Mouse (Mus musculus) kidney, embryonic 14.5 days (tissue): Measurements from ENCODE around the gene 3110001I22Rik. TPM values are rescaled to one million over a fixed set of nuclear protein-coding genes. Genes with fewer than 3 reads are reported as not detected.
"Not testable (repeated sequence)": the region's sequence is repeated elsewhere in the genome, so short reads cannot be mapped to it uniquely, and the experiment has no call there.

ENCODE experiments used
- ATAC-seq: fragments of 200-750 bp; cut with Nextera tagmentation; 2 replicates; pipeline ENCODE4 v1.8.0; 2017; ENCODE audit warnings: moderate number of reproducible peaks, mild to moderate bottlenecking, moderate TSS enrichment, moderate library complexity; ENCODE audit not compliant: low FRiP score, low TSS enrichment
- H3K27ac ChIP-seq: fragments of 300-500 bp; sonication (generic); 2 replicates; pipeline ENCODE4 v1.5.1; 2014; ENCODE audit warnings: low read depth, mild to moderate bottlenecking, low read length, moderate library complexity, mixed read lengths
- H3K27me3 ChIP-seq: fragments of 300-500 bp; sonication (generic); 2 replicates; pipeline ENCODE4 v1.6.1; 2014; ENCODE audit warnings: mild to moderate bottlenecking, low read length; ENCODE audit not compliant: control insufficient read depth, insufficient read depth
- H3K36me3 ChIP-seq: fragments of 300-500 bp; sonication (generic); 2 replicates; pipeline ENCODE4 v1.6.1; 2014; ENCODE audit warnings: low read length, mixed read lengths; ENCODE audit not compliant: control insufficient read depth, insufficient read depth
- H3K4me1 ChIP-seq: fragments of 300-500 bp; sonication (generic); 2 replicates; pipeline ENCODE4 v1.6.1; 2014; ENCODE audit warnings: low read length, mixed read lengths; ENCODE audit not compliant: control insufficient read depth, insufficient read depth
- H3K4me2 ChIP-seq: fragments of 300-500 bp; sonication (generic); replicated peaks from 2 replicates; pipeline ENCODE4 v1.6.1; 2014; ENCODE audit warnings: low read depth, mild to moderate bottlenecking, low read length
- H3K4me3 ChIP-seq: fragments of 300-500 bp; sonication (generic); 2 replicates; pipeline ENCODE4 v1.5.1; 2014; ENCODE audit warnings: mild to moderate bottlenecking, low read length
- H3K9ac ChIP-seq: fragments of 300-500 bp; sonication (generic); 2 replicates; pipeline ENCODE4 v1.6.1; 2014; ENCODE audit warnings: low read depth, mild to moderate bottlenecking, low read length, moderate library complexity
- H3K9me3 ChIP-seq: fragments of 300-500 bp; sonication (generic); 2 replicates; pipeline ENCODE4 v1.6.1; 2016; ENCODE audit warnings: low read length; ENCODE audit not compliant: control insufficient read depth
- WGBS: fragments of 180-500 bp; shearing (Covaris S2); extraction: QIAGEN DNeasy Blood & Tissue Kit; methylation state at CpG from one replicate; pipeline ENCODE4 v1.1.7; 2014; 5-methylcytosine and 5-hydroxymethylcytosine counted together
- polyA plus RNA-seq: library from polyadenylated mRNA; unstranded; fragments of >200 nt; fragmentation: Nextera tagmentation; extraction: Ambion mirVana; gene quantifications from 2 replicates; pipeline ENCODE4 v1.2.1, GENCODE M21; 2014

Gene 3110001I22Rik
- 6.9 and 7.3 TPM in 2 replicates for polyA plus RNA-seq

- peak within 1 kb of the TSS; percentile 75 for H3K4me2 ChIP-seq
- peaks cover 6% of the 10 kb centered on the region; the same call in 1 of the 2 replicates for H3K4me1 ChIP-seq
- under 1% methylated on average over 52 of the region's 54 CpGs for WGBS
- H3K9ac ChIP-seq, result peak within 1 kb of the TSS; percentile 79
- H3K27me3 ChIP-seq, result no peaks in the 10 kb centered on the region
- H3K36me3 ChIP-seq, result peaks cover 8% of the 10 kb centered on the region
- H3K9me3 ChIP-seq, result no peaks in the 10 kb centered on the region
- H3K27ac ChIP-seq, result peak within 1 kb of the TSS; percentile 88
- peak; percentile 92 for ATAC-seq
- peak within 1 kb of the TSS; percentile 97 for H3K4me3 ChIP-seq
These were observed at the start of gene 3110001I22Rik, which contains the start of gene Bfar for GRCm38 (mm10) chr16:13671685-13672385. Gene 3110001I22Rik (plus strand): TSS chr16:13671929. Gene Bfar (plus strand): TSS chr16:13671858.

- 52% methylated on average over 5 of the region's 5 CpGs for whole genome bisulfite sequencing
- ATAC-seq, result no peak
- H3K4me1 ChIP-seq, result no peaks in the 10 kb centered on the region
- no peak overlapping the region for H3K4me3 ChIP-seq
- H3K27ac ChIP-seq, result no peak overlapping the region
- no peak overlapping the region for H3K9ac ChIP-seq
- H3K4me2 ChIP-seq, result no peak overlapping the region
- peaks cover 27% of the 10 kb centered on the region for H3K36me3 ChIP-seq
- H3K9me3 ChIP-seq, result no peaks in the 10 kb centered on the region
- H3K27me3 ChIP-seq, result no peaks in the 10 kb centered on the region
These were observed 43.4 kb upstream of the 3110001I22Rik start for GRCm38 (mm10) chr16:13628345-13628744.

GRCm38 (mm10) chr16:13638198-13638597, 33.5 kb upstream of the 3110001I22Rik start:
- H3K9ac ChIP-seq, H3K4me1 ChIP-seq, H3K27me3 ChIP-seq, H3K4me3 ChIP-seq, H3K9me3 ChIP-seq, ATAC-seq, H3K4me2 ChIP-seq, H3K27ac ChIP-seq: not testable (repeated sequence)
- 49% methylated on average over 2 of the region's 2 CpGs for WGBS
- H3K36me3 ChIP-seq, result peaks cover 27% of the 10 kb centered on the region; the same call in 1 of the 2 replicates

- H3K4me2 ChIP-seq, result no peak overlapping the region
- H3K9me3 ChIP-seq, result no peaks in the 10 kb centered on the region
- WGBS, result 85% methylated on average over 5 of the region's 5 CpGs
- H3K27ac ChIP-seq, result no peak overlapping the region
- H3K4me3 ChIP-seq, result no peak overlapping the region
- H3K36me3 ChIP-seq, result peaks cover 23% of the 10 kb centered on the region; the same call in 1 of the 2 replicates
- H3K27me3 ChIP-seq, result no peaks in the 10 kb centered on the region
- H3K9ac ChIP-seq, result no peak overlapping the region
- ATAC-seq, result no peak
- H3K4me1 ChIP-seq, result no peaks in the 10 kb centered on the region
These were observed 32.2 kb upstream of the 3110001I22Rik start for GRCm38 (mm10) chr16:13639508-13639907.

- no peaks in the 10 kb centered on the region for H3K4me1 ChIP-seq
- H3K9me3 ChIP-seq, result no peaks in the 10 kb centered on the region
- H3K4me2 ChIP-seq, result no peak overlapping the region
- no peak overlapping the region for H3K9ac ChIP-seq
- H3K27me3 ChIP-seq, result no peaks in the 10 kb centered on the region
- no peak for ATAC-seq
- H3K4me3 ChIP-seq, result no peak overlapping the region
- H3K36me3 ChIP-seq, result peaks cover 21% of the 10 kb centered on the region; the same call in 1 of the 2 replicates
- 84% methylated on average over 7 of the region's 7 CpGs for WGBS
- no peak overlapping the region for H3K27ac ChIP-seq
These were observed 31.7 kb upstream of the 3110001I22Rik start for GRCm38 (mm10) chr16:13640064-13640463.

- H3K9ac ChIP-seq, result no peak overlapping the region
- WGBS, result 91% methylated on average over 3 of the region's 3 CpGs
- H3K36me3 ChIP-seq, result peaks cover 27% of the 10 kb centered on the region; the same call in 1 of the 2 replicates
- H3K27me3 ChIP-seq, result no peaks in the 10 kb centered on the region
- H3K4me2 ChIP-seq, result no peak overlapping the region
- no peak overlapping the region for H3K4me3 ChIP-seq
- H3K27ac ChIP-seq, result no peak overlapping the region
- H3K9me3 ChIP-seq, result no peaks in the 10 kb centered on the region
- ATAC-seq, result no peak
- H3K4me1 ChIP-seq, result no peaks in the 10 kb centered on the region
These were observed 27.3 kb upstream of the 3110001I22Rik start for GRCm38 (mm10) chr16:13644474-13644873.

- Histone ChIP-seq H3K4me1 (no peaks in the 10 kb centered on the region), H3K4me3 (no peak overlapping the region), H3K27me3 (no peaks in the 10 kb centered on the region), H3K9ac (no peak overlapping the region), H3K4me2 (no peak overlapping the region), H3K27ac (no peak overlapping the region), H3K36me3 (peaks cover 36% of the 10 kb centered on the region), H3K9me3 (no peaks in the 10 kb centered on the region)
- no peak for ATAC-seq
- 94% methylated on average over 4 of the region's 4 CpGs for WGBS
These were observed 25.8 kb upstream of the 3110001I22Rik start for GRCm38 (mm10) chr16:13645930-13646329.

- H3K27me3 ChIP-seq, result no peaks in the 10 kb centered on the region
- no peaks in the 10 kb centered on the region for H3K4me1 ChIP-seq
- 93% methylated on average over 3 of the region's 3 CpGs for WGBS
- H3K27ac ChIP-seq, result no peak overlapping the region
- H3K9me3 ChIP-seq, result no peaks in the 10 kb centered on the region
- no peak overlapping the region for H3K9ac ChIP-seq
- no peak overlapping the region for H3K4me3 ChIP-seq
- no peak for ATAC-seq
- peaks cover 36% of the 10 kb centered on the region for H3K36me3 ChIP-seq
- no peak overlapping the region for H3K4me2 ChIP-seq
These were observed 12.8 kb upstream of the 3110001I22Rik start for GRCm38 (mm10) chr16:13658886-13659285.

- Histone ChIP-seq H3K4me3 (no peak overlapping the region), H3K36me3 (peaks cover 31% of the 10 kb centered on the region), H3K4me2 (no peak overlapping the region), H3K9ac (no peak overlapping the region), H3K27ac (no peak overlapping the region), H3K27me3 (no peaks in the 10 kb centered on the region), H3K9me3 (no peaks in the 10 kb centered on the region), H3K4me1 (no peaks in the 10 kb centered on the region)
- ATAC-seq, result no peak
- WGBS, result 92% methylated on average over 9 of the region's 9 CpGs
These were observed 11.0 kb upstream of the 3110001I22Rik start for GRCm38 (mm10) chr16:13660736-13661135.
